Mouse (Mus musculus) embryonic facial prominence, embryonic 10.5 days (tissue): ENCODE data around the gene Tbcc. TPM values are rescaled to one million over a fixed set of nuclear protein-coding genes. Genes with fewer than 3 reads are reported as not detected.

Source experiments
- DNase-seq: peaks from one replicate; pipeline ENCODE4 v3.0.0-alpha.2; 2017; ENCODE audit warnings: low spot score
- H3K27ac ChIP-seq: fragments of 300-500 bp; sonication (generic); replicated peaks from 2 replicates; pipeline ENCODE4 v1.5.1; 2016; ENCODE audit warnings: mild to moderate bottlenecking
- H3K27me3 ChIP-seq: fragments of 300-500 bp; sonication (generic); replicated peaks from 2 replicates; pipeline ENCODE4 v1.6.1; 2016; ENCODE audit warnings: low read depth, mild to moderate bottlenecking; ENCODE audit not compliant: poor library complexity, severe bottlenecking
- H3K36me3 ChIP-seq: fragments of 300-500 bp; sonication (generic); replicated peaks from 2 replicates; pipeline ENCODE4 v1.6.1; 2016; ENCODE audit warnings: mild to moderate bottlenecking, moderate library complexity
- H3K4me1 ChIP-seq: fragments of 300-500 bp; sonication (generic); 2 replicates; pipeline ENCODE4 v1.6.1; 2016
- H3K4me3 ChIP-seq: fragments of 300-500 bp; sonication (generic); 2 replicates; pipeline ENCODE4 v1.5.1; 2016; ENCODE audit warnings: mild to moderate bottlenecking, moderate library complexity
- H3K9me3 ChIP-seq: fragments of 300-500 bp; sonication (generic); 2 replicates; pipeline ENCODE4 v1.6.1; 2016; ENCODE audit warnings: mild to moderate bottlenecking
- WGBS: fragments of 180-500 bp; shearing (Covaris S2); methylation state at CpG from one replicate; pipeline ENCODE4 v1.1.7; 2016; 5-methylcytosine and 5-hydroxymethylcytosine counted together
- polyA plus RNA-seq: library from polyadenylated mRNA; unstranded; fragments of >200 nt; fragmentation: Nextera tagmentation; extraction: Ambion mirVana; gene quantifications from 2 replicates; pipeline ENCODE4 v1.2.1, GENCODE M21; 2016

The Tbcc gene
- polyA plus RNA-seq, 1 experiment from 2014 or later: 57.9 TPM

GRCm38 (mm10) chr17:46856107-46856388 lies 34.4 kb upstream of the Tbcc start:
- H3K27me3 ChIP-seq: no peaks in the 10 kb centered on the region
- H3K9me3 ChIP-seq: no peaks in the 10 kb centered on the region
- H3K4me1 ChIP-seq: peaks cover 42% of the 10 kb centered on the region
- WGBS: 25% methylated on average over 4 of the region's 4 CpGs
- peak overlapping the region; percentile 100 for H3K27ac ChIP-seq
- peaks cover 5% of the 10 kb centered on the region; the same call in 1 of the 2 replicates for H3K36me3 ChIP-seq
- DNase-seq: no peak
- peak overlapping the region; percentile 96 for H3K4me3 ChIP-seq

GRCm38 (mm10) chr17:46856471-46857360 lies 33.8 kb upstream of the Tbcc start:
- under 1% methylated on average over 87 of the region's 87 CpGs for whole genome bisulfite sequencing
- Histone ChIP-seq H3K9me3 (no peaks in the 10 kb centered on the region), H3K4me1 (peaks cover 42% of the 10 kb centered on the region), H3K4me3 (peak overlapping the region; percentile 96), H3K27ac (peak overlapping the region; percentile 100), H3K27me3 (no peaks in the 10 kb centered on the region), H3K36me3 (peaks cover 5% of the 10 kb centered on the region; the same call in 1 of the 2 replicates)
- DNase-seq: peak; percentile 77

GRCm38 (mm10) chr17:46857361-46857902 lies 33.1 kb upstream of the Tbcc start:
- under 1% methylated on average over 49 of the region's 52 CpGs for WGBS

GRCm38 (mm10) chr17:46857903-46858748 lies 32.4 kb upstream of the Tbcc start, which contains the start of gene Bicral:
Gene Bicral, minus strand, starts transcription at chr17:46858482.
- peaks cover 35% of the 10 kb centered on the region for H3K4me1 ChIP-seq

More at GRCm38 (mm10) chr17:46857361-46857902, 33.1 kb upstream of the Tbcc start:
- peak overlapping the region; percentile 100 for H3K27ac ChIP-seq
- H3K4me1 ChIP-seq: peaks cover 42% of the 10 kb centered on the region
- no peaks in the 10 kb centered on the region for H3K27me3 ChIP-seq
- peak; percentile 92 for DNase-seq
- H3K9me3 ChIP-seq: no peaks in the 10 kb centered on the region
- H3K36me3 ChIP-seq: peaks cover 5% of the 10 kb centered on the region; the same call in 1 of the 2 replicates
- peak overlapping the region; percentile 96 for H3K4me3 ChIP-seq

DNA sequence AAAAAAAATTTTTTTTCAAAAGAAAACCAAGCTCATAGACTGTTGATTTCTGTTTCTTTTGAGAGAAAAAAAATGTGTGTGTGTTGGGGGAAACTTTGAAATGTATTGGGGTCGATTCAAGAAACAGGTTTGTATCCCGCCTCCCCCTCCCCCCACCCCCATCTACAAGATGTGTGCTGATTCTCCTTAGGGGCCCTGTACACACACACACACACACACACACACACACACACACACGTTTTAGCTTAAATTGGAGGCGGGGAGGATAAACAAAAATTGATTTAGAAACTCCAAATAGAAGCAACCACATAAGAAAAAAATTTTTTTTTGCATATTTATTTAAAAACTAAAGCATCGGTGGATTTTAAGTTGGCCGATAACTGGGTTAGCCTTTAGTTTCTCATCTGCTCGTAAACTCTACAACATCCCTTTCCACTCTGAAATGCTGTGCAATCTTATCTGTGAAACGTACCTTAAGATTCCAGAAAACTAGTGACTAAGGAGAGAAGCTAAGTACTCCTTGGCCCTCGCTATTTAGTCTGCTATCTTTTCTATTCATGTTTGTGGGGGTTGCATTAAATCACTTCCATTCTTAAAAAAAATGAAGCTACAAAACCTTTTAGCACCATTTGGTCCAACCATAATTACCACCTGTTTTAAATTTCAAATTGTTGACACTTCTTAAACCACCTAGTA lies 31.6 kb upstream of the Tbcc start:
- peak overlapping the region; percentile 96 for H3K4me3 ChIP-seq

More at GRCm38 (mm10) chr17:46857903-46858748, 32.4 kb upstream of the Tbcc start, which contains the start of gene Bicral:
- peak; percentile 86 for DNase-seq
- peak within 1 kb of the TSS; percentile 100 for H3K27ac ChIP-seq
- H3K27me3 ChIP-seq: no peaks in the 10 kb centered on the region
- WGBS: under 1% methylated on average over 63 of the region's 65 CpGs
- H3K36me3 ChIP-seq: peaks cover 5% of the 10 kb centered on the region; the same call in 1 of the 2 replicates
- peak within 1 kb of the TSS; percentile 96 for H3K4me3 ChIP-seq
- no peaks in the 10 kb centered on the region for H3K9me3 ChIP-seq

DNA sequence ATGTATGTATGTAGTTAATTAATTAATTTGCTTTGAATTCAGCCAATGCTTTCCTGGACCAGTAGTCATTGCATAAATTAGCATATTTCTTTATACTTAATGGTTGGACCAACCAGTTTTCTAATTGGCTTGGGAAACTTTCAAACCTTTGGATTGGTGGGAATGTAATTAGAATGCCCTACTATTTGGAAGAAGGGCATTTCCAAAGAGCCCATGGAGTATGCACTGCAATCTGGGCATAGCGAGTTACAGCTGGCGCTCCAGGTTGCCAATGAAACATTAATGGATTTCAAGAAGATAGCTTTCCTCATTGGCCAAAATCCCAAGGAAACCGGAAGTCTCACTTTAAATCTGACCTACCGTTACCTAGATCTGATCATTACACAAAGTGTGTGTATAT lies 30.4 kb upstream of the Tbcc start:
- Histone ChIP-seq H3K27ac (no peak overlapping the region), H3K36me3 (no peaks in the 10 kb centered on the region), H3K9me3 (no peaks in the 10 kb centered on the region), H3K27me3 (no peaks in the 10 kb centered on the region), H3K4me1 (peaks cover 23% of the 10 kb centered on the region), H3K4me3 (no peak overlapping the region)
- 91% methylated on average over 4 of the region's 4 CpGs for WGBS
- DNase-seq: no peak

More for the DNA sequence above, 31.6 kb upstream of the Tbcc start:
- Histone ChIP-seq H3K27ac (peak overlapping the region; percentile 100), H3K27me3 (no peaks in the 10 kb centered on the region), H3K36me3 (peaks cover 5% of the 10 kb centered on the region; the same call in 1 of the 2 replicates), H3K4me1 (peaks cover 31% of the 10 kb centered on the region), H3K9me3 (no peaks in the 10 kb centered on the region)
- 27% methylated on average over 9 of the region's 9 CpGs for WGBS
- peak; percentile 64 for DNase-seq

DNA sequence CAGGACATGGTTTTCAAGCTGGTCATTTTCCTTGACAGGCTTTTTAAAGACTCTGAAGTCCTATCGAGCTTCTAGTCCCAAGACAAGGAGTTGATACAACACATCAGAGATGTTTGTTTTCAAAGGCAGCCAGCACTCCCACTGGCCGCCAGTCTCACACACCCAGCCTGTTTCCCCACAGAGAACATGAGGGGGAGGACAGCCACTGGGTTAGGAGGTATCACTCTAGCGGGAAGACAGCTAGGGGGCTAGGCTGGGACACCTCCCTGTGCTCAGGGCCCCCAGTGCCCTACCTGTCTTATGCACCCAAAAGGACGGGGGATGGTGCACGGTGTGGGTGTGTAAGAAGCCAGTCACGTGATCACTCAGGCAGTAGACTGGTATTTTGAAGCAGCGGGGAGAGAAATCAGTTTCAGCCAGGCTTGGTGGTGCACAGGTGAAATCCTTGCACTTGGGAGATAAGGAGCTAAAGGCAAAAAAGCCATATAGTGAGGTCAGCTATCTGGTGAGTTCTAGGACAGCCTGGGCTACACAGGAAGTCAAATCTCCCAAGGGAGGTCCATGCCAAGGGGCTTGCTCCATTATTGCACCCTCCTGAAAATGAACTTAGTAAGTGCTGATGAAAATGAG lies 25.8 kb upstream of the Tbcc start:
- Histone ChIP-seq H3K9me3 (no peaks in the 10 kb centered on the region), H3K4me1 (peaks cover 4% of the 10 kb centered on the region), H3K27me3 (no peaks in the 10 kb centered on the region), H3K36me3 (no peaks in the 10 kb centered on the region), H3K4me3 (no peak overlapping the region), H3K27ac (no peak overlapping the region)
- 80% methylated on average over 7 of the region's 7 CpGs for WGBS
- no peak for DNase-seq

DNA sequence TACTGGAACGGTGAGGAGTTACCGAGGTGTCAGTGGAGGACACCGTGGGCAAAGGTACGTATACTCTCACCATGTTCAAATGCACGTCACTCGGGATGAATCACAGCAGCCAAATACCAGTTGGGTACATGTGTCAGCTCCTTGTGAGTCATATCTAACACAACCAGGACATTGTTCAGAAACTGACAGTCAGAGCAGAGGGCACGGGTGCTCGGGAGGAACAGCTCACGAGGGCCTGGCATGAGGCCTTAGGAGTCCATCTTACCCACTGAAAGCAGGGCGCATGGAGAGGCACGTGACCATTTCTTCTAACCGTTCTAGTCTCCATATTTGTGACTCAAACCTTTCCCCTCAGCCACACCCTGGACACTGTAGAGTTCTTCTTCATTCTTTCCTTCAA lies 23.6 kb upstream of the Tbcc start:
- DNase-seq: no peak
- H3K36me3 ChIP-seq: no peaks in the 10 kb centered on the region
- H3K9me3 ChIP-seq: no peaks in the 10 kb centered on the region
- no peak overlapping the region for H3K27ac ChIP-seq
- 93% methylated on average over 12 of the region's 12 CpGs for WGBS
- no peak overlapping the region for H3K4me3 ChIP-seq
- H3K27me3 ChIP-seq: no peaks in the 10 kb centered on the region
- H3K4me1 ChIP-seq: no peaks in the 10 kb centered on the region

DNA sequence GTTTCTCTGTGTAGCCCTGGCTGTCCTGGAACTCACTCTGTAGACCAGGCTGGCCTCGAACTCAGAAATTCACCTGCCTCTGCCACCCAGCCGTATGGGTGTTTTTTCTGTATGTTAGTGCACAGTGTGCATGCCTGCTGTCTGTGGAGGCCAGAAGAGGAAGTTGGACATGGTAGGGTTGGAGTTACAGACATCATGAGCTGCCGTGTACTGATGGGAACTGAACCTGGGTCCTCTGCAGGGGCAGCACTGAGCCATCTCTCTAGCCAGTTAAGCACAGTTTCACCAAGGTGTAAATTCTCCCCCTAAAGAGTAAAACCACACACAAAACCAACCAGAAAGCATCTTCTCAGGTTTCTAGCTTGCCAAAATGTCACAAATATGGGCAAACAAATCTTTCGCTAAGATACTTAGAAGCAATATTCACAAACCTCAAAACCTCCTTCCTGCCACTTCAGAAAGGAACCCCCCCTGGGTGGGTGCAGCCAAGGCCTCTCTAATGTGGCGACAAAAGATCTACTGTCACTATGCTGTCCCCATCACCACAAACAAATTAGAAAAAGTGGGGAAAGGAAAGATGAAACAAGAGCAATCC lies 20.2 kb upstream of the Tbcc start:
- Histone ChIP-seq H3K4me1 (peaks cover 23% of the 10 kb centered on the region), H3K36me3 (no peaks in the 10 kb centered on the region)
- WGBS: 96% methylated on average over 5 of the region's 5 CpGs

GRCm38 (mm10) chr17:46870913-46871312 lies 19.6 kb upstream of the Tbcc start:
- Histone ChIP-seq H3K36me3 (no peaks in the 10 kb centered on the region), H3K4me3 (no peak overlapping the region), H3K4me1 (peaks cover 23% of the 10 kb centered on the region), H3K27me3 (no peaks in the 10 kb centered on the region), H3K27ac (no peak overlapping the region), H3K9me3 (no peaks in the 10 kb centered on the region)
- 74% methylated on average over 1 of the region's 1 CpGs for WGBS
- DNase-seq: no peak

More for the DNA sequence above, 20.2 kb upstream of the Tbcc start:
- Histone ChIP-seq H3K9me3 (no peaks in the 10 kb centered on the region), H3K27me3 (no peaks in the 10 kb centered on the region), H3K27ac (no peak overlapping the region), H3K4me3 (no peak overlapping the region)
- DNase-seq: no peak

- Histone ChIP-seq H3K4me1 (peaks cover 31% of the 10 kb centered on the region), H3K27ac (no peak overlapping the region), H3K27me3 (no peaks in the 10 kb centered on the region), H3K4me3 (no peak overlapping the region), H3K9me3 (no peaks in the 10 kb centered on the region), H3K36me3 (no peaks in the 10 kb centered on the region)
- no peak for DNase-seq
- 65% methylated on average over 7 of the region's 7 CpGs for WGBS
Observed at GRCm38 (mm10) chr17:46872806-46873205, 17.7 kb upstream of the Tbcc start.
